Mouse (Mus musculus) B cell, adult 2 months (primary cell): ENCODE results near the gene Sult6b1.
A peak's percentile ranks its signal among the peaks of the same experiment; 100 is the strongest.

Source experiments
- DNase-seq, 2 experiments: peaks; one replicate each; pipeline ENCODE4 v3.0.0; 2022

The Sult6b1 gene

DNA sequence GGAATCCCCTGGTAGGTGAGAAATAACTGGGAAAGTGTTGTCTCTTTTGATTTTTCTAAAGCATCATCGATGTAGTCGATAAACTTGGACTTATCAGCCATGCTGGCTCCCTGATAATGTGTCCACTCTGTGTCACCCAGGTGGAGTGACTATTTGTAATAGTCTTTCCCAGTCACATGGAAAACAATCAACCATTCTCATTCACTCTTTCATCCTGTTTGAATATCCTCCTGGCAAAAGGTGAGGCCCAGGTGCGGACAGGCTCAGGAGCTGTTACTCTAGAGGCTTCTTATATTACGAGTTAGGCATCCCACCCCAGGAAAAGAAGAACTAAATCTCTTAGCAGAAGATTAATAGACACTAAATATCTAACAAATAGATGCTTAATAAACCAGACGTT, at the start of gene Sult6b1:
Gene Sult6b1 (minus strand): TSS at position 101 of the 400 bp plus-strand sequence.
- DNase-seq: no peak

GRCm38 (mm10) chr17:78953240-78953639, 46.4 kb upstream of the Sult6b1 start:
- no peak for DNase-seq

GRCm38 (mm10) chr17:78952070-78952469, 45.3 kb upstream of the Sult6b1 start:
- no peak for DNase-seq

- DNase-seq: no peak
Measured at GRCm38 (mm10) chr17:78951225-78951624, 44.4 kb upstream of the Sult6b1 start.

DNA sequence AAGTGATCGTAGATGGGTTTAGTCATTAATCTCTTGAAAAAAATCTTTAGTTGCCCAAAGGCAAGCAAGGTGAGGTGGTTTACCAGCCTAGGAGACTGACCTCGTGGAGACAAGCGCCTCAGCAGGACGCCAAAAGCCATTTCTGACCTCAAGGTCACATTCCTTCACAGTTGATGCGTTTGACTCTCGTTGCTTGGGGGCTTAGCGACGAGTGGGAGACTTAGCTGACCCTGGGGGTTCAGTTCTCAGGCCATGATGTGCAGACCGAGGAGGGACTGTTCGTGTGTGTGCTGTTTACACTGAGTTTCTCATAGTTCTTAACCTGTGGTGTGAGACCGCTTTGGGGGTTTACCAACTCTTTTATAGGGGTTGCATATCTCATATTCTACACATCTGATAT, 35.8 kb upstream of the Sult6b1 start:
- no peak for DNase-seq

DNA sequence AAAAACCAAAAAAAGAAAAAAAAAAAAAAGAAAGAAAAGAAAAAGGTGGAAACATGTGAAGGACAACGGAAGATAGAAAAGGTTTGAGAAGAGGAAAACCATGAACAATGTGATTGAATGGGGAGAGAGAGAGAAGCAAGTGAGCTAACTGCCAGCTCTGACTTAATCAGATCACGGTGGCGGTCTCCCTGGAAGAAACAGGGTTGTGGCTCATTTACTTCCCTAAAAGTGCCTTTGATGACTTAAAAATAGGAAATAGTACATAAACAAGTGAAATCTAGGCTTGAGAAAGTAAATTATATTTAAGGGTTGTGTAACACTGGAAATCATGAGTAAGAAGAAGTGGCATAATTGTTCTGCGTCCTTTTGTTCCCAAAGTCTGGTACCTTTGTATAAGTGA, 32.1 kb upstream of the Sult6b1 start:
- DNase-seq: no peak

DNA sequence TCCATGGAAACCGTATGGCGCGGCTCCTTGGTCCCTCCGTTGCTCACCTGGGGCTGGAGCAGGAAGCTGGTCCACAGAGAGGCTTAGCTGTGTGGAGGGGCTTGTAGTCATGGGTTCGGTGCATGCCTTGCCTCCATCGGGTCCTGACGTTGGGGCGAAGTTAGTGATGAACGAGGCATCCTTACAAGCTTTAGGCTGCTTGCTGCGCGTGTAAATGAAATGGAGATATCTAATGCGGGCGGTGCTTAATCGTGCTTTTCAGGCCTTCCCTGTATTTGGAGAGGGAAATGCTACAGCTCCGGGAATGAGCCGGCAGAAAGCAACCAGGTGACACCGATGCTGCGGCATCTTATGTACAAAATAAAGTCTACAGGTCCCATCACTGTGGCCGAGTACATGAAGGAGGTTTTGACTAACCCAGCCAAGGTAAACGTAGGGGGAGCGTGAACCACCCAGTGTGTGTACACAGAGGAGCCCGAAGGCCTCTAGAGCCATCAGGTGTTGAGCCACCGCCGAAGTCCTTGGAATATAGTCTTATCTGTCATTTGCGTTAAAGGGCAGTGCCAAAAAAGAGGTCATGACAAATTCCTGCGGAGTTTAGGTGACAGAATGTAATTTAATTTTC, 30.5 kb upstream of the Sult6b1 start:
- DNase-seq: no peak

GRCm38 (mm10) chr17:78936466-78937228, 29.9 kb upstream of the Sult6b1 start, which contains the start of the genes Cebpz and Ndufaf7:
Cebpz (minus strand) TSS chr17:78937066.
Ndufaf7 (plus strand) TSS chr17:78937136.
- DNase-seq: peak; percentile 99 to 100

- peak; percentile 10 to 33 for DNase-seq
Measured at GRCm38 (mm10) chr17:78935857-78936256, 29.1 kb upstream of the Sult6b1 start.

DNA sequence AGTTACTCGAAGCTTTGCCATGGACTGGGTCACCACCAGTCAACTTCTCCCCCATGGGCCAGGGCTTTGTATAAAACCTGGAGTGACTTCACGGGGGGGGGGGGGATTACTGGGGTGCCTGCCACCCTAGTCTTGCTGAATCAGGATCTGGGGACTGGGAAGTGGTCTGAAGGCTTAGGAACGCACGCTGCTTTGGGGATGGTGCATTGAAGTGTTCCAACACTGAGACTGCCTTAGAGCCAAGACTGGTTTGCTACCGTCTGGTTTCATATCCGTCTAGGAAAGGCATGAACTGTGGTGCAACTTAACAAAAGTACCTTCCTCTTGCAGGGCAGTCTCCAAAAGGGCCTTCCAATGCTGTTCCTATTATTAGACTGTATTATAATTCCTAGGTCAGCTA, 10.9 kb upstream of the Sult6b1 start:
- no peak for DNase-seq

DNA sequence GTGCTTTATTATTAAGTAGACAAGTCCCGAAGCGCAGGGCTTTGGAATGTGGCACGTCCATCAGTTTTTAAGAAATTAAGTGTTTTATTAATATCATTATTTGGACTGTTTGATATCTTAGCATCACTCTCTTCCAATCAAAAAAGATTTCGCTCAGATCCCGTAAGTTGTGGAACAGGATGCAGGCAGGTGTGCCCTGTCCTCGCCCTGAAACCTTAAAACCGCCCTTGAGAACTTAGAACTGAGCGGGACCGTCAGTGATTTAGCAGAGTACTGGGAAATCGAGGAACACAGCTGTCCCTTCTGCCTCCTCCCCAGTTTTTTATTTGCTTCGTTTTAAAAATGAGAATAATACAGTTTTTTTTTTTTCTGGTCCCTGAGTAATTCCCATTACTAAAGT, 10.1 kb upstream of the Sult6b1 start:
- no peak for DNase-seq

- DNase-seq: peak; percentile 93
Measured at GRCm38 (mm10) chr17:78916369-78916813, 9.6 kb upstream of the Sult6b1 start, which contains the start of gene Cebpzos. Cebpzos (plus strand) TSS chr17:78916500.

DNA sequence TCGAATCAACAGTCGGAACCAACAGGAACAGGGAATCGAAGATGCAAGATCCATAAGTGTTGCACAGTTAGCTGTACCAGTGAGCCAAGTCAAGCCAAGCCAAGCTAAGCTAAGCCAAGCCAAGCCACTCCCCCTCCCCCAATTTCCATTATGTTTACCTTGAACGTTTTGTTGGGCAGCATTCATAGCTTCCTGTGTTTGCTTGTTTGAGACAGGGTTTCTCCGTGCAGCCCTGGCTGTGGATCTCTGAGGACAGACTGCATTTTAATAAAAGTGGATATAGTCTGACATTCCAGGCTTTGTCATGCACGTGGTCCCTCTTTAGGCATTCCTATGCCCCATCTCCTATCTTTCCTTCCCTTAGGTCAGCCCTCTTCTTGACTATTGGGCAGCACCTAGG, 9.0 kb upstream of the Sult6b1 start:
- DNase-seq: no peak

GRCm38 (mm10) chr17:78913921-78914320, 7.1 kb upstream of the Sult6b1 start:
- DNase-seq: no peak

GRCm38 (mm10) chr17:78912861-78913281, 6.1 kb upstream of the Sult6b1 start:
- no peak for DNase-seq

GRCm38 (mm10) chr17:78909374-78909773, 2.6 kb upstream of the Sult6b1 start:
- no peak for DNase-seq

DNA sequence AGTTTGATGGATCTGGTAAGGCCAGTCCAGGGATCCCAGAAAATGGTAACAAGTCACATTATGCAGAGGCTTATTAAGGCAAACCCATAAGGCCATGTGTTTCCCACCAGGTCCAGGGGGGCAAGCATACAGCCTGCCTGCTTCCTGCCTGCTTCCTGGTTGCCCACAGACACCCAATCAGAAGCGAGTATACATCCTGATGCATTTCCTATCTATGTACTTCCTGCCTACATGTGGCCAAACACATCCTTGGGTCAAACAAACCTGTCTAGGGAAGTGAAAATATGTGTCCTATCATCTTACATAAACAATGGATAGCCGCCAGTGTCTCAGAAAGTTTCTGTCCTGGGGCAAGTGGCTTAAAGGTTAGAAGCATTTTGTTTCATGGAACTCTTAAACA, 3.6 kb downstream of the Sult6b1 start:
- no peak for DNase-seq

DNA sequence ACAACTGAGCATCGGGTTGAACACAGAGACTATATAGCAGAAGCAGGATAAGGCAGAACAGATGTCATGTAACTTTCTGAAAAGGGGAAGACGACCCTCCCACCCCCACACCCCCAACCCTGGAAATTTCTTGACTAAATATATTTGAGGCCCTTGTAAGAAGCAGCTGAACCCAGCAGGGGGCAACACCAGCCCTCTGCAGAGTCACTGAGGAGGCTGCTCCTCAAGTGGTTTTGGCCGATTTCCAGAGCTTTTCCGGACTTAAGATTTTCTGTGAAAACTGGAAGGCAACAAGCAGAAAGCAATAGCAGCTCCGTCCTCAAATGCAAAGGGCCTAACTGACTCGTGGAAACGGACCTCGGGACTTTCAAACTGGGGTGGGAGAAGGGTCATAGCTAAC, 11.4 kb downstream of the Sult6b1 start:
- DNase-seq: peak; percentile 19 to 29

DNA sequence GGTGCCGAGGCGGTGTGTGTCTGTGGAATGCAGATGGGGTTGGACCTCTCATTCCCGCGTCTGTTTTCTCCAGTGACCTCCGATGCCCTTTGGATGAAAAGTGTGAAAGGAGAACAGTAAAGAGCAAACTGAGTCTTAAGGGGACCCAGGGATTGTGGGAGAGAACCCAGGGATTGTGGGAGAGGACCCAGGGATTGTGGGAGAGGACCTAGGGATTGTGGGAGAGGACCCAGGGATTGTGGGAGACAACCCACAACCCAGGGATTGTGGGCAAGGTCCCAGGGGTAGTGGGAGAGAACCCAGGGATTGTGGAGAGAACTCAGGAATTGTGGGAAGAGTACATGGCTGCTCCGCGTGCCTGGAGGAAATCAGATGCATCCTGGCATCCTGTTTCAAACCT, 11.8 kb downstream of the Sult6b1 start:
- no peak for DNase-seq

- DNase-seq: no peak
Measured at GRCm38 (mm10) chr17:78891020-78891419, 15.8 kb downstream of the Sult6b1 start.

- no peak for DNase-seq
Measured at GRCm38 (mm10) chr17:78889184-78889583, 17.6 kb downstream of the Sult6b1 start.

DNA sequence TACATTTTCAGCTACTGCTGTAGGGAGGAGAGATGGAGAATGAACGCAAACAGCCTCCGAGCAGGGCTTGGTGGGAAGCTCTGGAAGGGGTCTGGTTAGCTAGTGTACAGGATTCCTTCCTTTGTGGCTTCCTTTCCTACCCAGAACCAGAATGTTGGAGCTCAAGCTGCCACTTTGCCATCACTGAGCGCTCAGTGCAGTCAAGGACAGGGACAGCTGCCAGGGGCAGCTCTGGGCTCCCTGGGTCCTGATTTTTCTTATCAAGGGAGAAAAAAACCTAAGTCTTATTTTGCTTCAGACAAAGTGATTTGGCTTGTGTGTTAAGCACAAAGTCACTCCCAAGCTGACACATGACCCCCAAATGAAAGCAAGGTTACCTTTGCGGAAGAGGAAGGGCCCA, 18.2 kb downstream of the Sult6b1 start:
- DNase-seq: no peak

DNA sequence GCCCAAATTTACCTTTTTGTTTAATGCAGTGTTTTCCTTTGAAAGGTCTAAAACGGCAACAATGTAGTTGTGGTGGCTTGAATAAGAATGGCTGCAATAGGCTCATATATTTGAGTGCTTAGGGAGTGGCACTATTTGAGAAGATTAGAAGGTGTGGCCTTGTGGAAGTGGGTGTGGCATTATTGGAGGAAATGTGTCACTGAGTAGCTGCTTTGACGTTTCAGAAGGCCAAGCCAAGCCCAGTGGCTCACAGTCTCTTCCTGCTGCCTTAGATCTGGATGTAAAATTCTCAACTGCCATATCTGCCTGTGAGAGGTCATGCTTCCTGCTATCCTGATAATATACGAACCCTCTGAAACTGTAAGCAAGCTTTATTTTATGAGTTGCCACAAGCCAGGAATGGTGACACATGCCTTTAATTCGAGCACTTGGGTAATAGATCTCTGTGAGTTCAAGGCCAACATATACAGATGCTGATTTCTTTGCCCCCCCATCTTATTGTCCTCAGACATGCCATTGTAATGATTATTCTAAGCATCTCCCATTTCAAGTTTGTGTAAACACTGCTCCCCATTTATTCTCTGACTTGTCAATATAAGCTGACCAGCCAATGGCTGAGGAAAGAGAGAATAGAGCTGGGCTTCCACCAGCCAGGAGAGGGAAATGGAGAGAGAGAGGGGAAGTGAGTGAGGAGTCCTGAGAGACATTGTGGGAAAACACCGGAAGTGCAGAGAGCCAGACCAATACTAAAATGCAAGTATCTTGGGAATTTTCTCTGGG, 21.3 kb downstream of the Sult6b1 start:
- DNase-seq: no peak
